Mouse (Mus musculus): ENCODE data around the gene Klhl40.

GRCm38 (mm10) chr9:121785261-121785660 is 7.9 kb downstream of the Klhl40 start:
- no peak for TF ChIP-seq CTCF (IDR thresholded peaks at IDR 0.05; ENCODE audit: low read depth, low read length)
- no peak for TF ChIP-seq POLR2A (IDR thresholded peaks at IDR 0.05; ENCODE audit: insufficient read depth, low read length)
- TF ChIP-seq EP300 (IDR thresholded peaks at IDR 0.05; ENCODE audit: insufficient read depth, low read depth, low read length) = no peak

All from ES-Bruce4 (cell line).